Mouse (Mus musculus): ENCODE measurements at regions not wholly inside any gene's neighbourhood (a gene's known extent, or its start where the extent isn't known, plus 50 kb on each side); places are given as distances from the start of the nearest gene placed in this dataset.

DNA sequence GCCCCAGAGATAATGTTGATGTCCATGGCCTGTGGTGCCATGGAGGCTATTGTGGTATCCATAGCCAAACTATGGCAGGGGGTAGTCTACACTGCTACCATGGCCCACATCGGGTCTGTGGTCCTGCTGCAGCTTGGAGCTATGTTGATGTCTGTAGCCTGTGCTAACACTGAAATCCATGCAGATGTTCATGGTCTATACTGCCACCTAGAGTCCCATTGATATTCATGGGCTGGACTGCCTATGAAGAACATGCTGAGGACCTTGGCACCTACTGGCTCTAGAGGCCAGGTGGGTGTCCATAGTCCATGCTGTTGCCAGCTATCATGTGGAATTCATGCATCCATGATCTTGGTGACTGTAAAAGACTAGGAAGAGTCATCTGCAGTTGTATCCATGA is 463.8 kb downstream of the Nsun3 start:
- WGBS, result 62% methylated on average over 1 of the region's 1 CpGs
- DNase-seq, result no peak
- Histone ChIP-seq H3K4me3 (replicated peaks; ENCODE audit: extremely low read depth, low read depth, low read length) (no peak overlapping the region), H3K4me1 (ENCODE audit: control insufficient read depth, insufficient read depth, low read length) (no peaks in the 10 kb centered on the region)
- no peak for TF ChIP-seq CTCF (IDR thresholded peaks at IDR 0.05; ENCODE audit: insufficient read depth, low read length)

DNA sequence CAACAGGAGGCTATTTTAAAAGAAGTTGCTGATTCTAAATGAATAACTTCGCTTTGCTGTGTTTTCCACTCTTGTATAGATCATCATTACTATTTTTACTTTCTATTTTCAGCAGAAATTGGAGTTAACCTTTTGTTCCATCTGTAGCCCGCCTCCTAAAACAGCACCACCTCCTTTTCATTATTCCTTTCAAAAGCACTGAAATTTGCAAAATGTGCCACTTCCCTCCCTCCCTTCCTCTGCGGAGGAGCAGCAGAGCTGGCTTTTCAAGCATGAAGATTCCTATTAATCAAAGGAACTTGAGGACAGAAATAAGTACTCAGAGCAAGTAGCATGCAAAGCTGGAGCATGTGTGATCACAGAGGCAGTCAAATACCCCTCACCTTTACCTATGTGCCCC is 497.7 kb downstream of the Nsun3 start:
- Histone ChIP-seq H3K4me3 (replicated peaks; ENCODE audit: extremely low read depth, low read depth, low read length) (no peak overlapping the region), H3K4me1 (ENCODE audit: control insufficient read depth, insufficient read depth, low read length) (no peaks in the 10 kb centered on the region)
- DNase-seq, result no peak
- TF ChIP-seq POLR2A (IDR thresholded peaks at IDR 0.05; ENCODE audit: borderline replicate concordance, extremely low read depth, low read depth, low read length), result no peak
- no peak for TF ChIP-seq CTCF (IDR thresholded peaks at IDR 0.05; ENCODE audit: insufficient read depth, low read length)
- WGBS, result 56% methylated on average over 3 of the region's 3 CpGs
